Mouse (Mus musculus) forebrain, embryonic 13.5 days (tissue): ENCODE measurements at regions not wholly inside any gene's neighbourhood (a gene's known extent, or its start where the extent isn't known, plus 50 kb on each side); places are given as distances from the start of the nearest gene placed in this dataset.

Source experiments
- ATAC-seq: fragments of 200-750 bp; cut with Nextera tagmentation; 2 replicates; pipeline ENCODE4 v1.8.0; 2017
- H3K27ac ChIP-seq: fragments of 300-500 bp; sonication (generic); 2 replicates; pipeline ENCODE4 v1.5.1; 2015; ENCODE audit warnings: inconsistent platforms, mild to moderate bottlenecking, moderate library complexity
- H3K27me3 ChIP-seq: fragments of 300-500 bp; sonication (generic); 2 replicates; pipeline ENCODE4 v1.6.1; 2015; ENCODE audit warnings: mild to moderate bottlenecking, inconsistent platforms
- H3K36me3 ChIP-seq: fragments of 300-500 bp; sonication (generic); 2 replicates; pipeline ENCODE4 v1.6.1; 2015; ENCODE audit warnings: mild to moderate bottlenecking, inconsistent platforms; ENCODE audit not compliant: poor library complexity, severe bottlenecking
- H3K4me1 ChIP-seq: fragments of 300-500 bp; sonication (generic); 2 replicates; pipeline ENCODE4 v1.6.1; 2015; ENCODE audit warnings: inconsistent platforms
- H3K4me2 ChIP-seq: fragments of 300-500 bp; sonication (generic); 2 replicates; pipeline ENCODE4 v1.6.1; 2015; ENCODE audit warnings: inconsistent platforms, mild to moderate bottlenecking, moderate library complexity
- H3K4me3 ChIP-seq: fragments of 300-500 bp; sonication (generic); 2 replicates; pipeline ENCODE4 v1.5.1; 2015; ENCODE audit warnings: mild to moderate bottlenecking, inconsistent platforms
- H3K9ac ChIP-seq: fragments of 300-500 bp; sonication (generic); 2 replicates; pipeline ENCODE4 v1.6.1; 2015; ENCODE audit warnings: mild to moderate bottlenecking, inconsistent platforms
- H3K9me3 ChIP-seq: fragments of 300-500 bp; sonication (generic); replicated peaks from 2 replicates; pipeline ENCODE4 v1.6.1; 2016; ENCODE audit warnings: inconsistent platforms
- WGBS: fragments of 180-500 bp; shearing (Covaris S2); methylation state at CpG from one replicate; pipeline ENCODE4 v1.1.7; 2015; 5-methylcytosine and 5-hydroxymethylcytosine counted together

- Histone ChIP-seq H3K9ac (no peak overlapping the region), H3K4me1 (no peaks in the 10 kb centered on the region), H3K4me2 (no peak overlapping the region), H3K27me3 (peaks cover 8% of the 10 kb centered on the region; the same call in 1 of the 2 replicates), H3K36me3 (no peaks in the 10 kb centered on the region), H3K27ac (no peak overlapping the region), H3K4me3 (no peak overlapping the region), H3K9me3 (no peaks in the 10 kb centered on the region)
- 48% methylated on average over 7 of the region's 7 CpGs for WGBS
- ATAC-seq, result no peak
Observed at GRCm38 (mm10) chrX:99232331-99232730, 96.4 kb downstream of the Efnb1 start.

GRCm38 (mm10) chrX:99225111-99225752 lies 89.3 kb downstream of the Efnb1 start:
- ATAC-seq, result peak; percentile 72; the same call in 1 of the 2 replicates
- Histone ChIP-seq H3K27ac (no peak overlapping the region), H3K4me1 (peaks cover 21% of the 10 kb centered on the region), H3K4me2 (no peak overlapping the region), H3K27me3 (peaks cover 7% of the 10 kb centered on the region; the same call in 1 of the 2 replicates), H3K9me3 (no peaks in the 10 kb centered on the region), H3K4me3 (no peak overlapping the region), H3K36me3 (no peaks in the 10 kb centered on the region), H3K9ac (no peak overlapping the region)
- WGBS, result 76% methylated on average over 7 of the region's 7 CpGs

- no peak overlapping the region for H3K4me3 ChIP-seq
- no peaks in the 10 kb centered on the region for H3K9me3 ChIP-seq
- H3K4me2 ChIP-seq, result no peak overlapping the region
- ATAC-seq, result no peak
- H3K27me3 ChIP-seq, result peaks cover 2% of the 10 kb centered on the region; the same call in 1 of the 2 replicates
- no peaks in the 10 kb centered on the region for H3K36me3 ChIP-seq
- H3K27ac ChIP-seq, result no peak overlapping the region
- peaks cover 43% of the 10 kb centered on the region for H3K4me1 ChIP-seq
- H3K9ac ChIP-seq, result no peak overlapping the region
- 75% methylated on average over 5 of the region's 5 CpGs for WGBS
Observed at GRCm38 (mm10) chrX:99222017-99222416, 86.1 kb downstream of the Efnb1 start.

GRCm38 (mm10) chrX:99220674-99221455 lies 84.9 kb downstream of the Efnb1 start:
- H3K4me1 ChIP-seq, result peaks cover 52% of the 10 kb centered on the region
- H3K27ac ChIP-seq, result peak overlapping the region; percentile 19; the same call in 1 of the 2 replicates
- peaks cover 2% of the 10 kb centered on the region; the same call in 1 of the 2 replicates for H3K27me3 ChIP-seq
- 31% methylated on average over 8 of the region's 8 CpGs for WGBS
- no peaks in the 10 kb centered on the region for H3K9me3 ChIP-seq
- no peak; the same call in 1 of the 2 replicates for ATAC-seq
- H3K4me2 ChIP-seq, result no peak overlapping the region
- H3K9ac ChIP-seq, result no peak overlapping the region
- H3K4me3 ChIP-seq, result no peak overlapping the region
- H3K36me3 ChIP-seq, result no peaks in the 10 kb centered on the region

GRCm38 (mm10) chrX:99218213-99218612 lies 82.3 kb downstream of the Efnb1 start:
- WGBS, result 32% methylated on average over 7 of the region's 7 CpGs
- no peak for ATAC-seq
- Histone ChIP-seq H3K4me2 (no peak overlapping the region), H3K36me3 (no peaks in the 10 kb centered on the region), H3K9me3 (no peaks in the 10 kb centered on the region), H3K4me1 (peaks cover 69% of the 10 kb centered on the region), H3K27ac (no peak overlapping the region), H3K9ac (no peak overlapping the region), H3K27me3 (no peaks in the 10 kb centered on the region; the same call in 1 of the 2 replicates), H3K4me3 (no peak overlapping the region)

GRCm38 (mm10) chrX:99216633-99217459 lies 80.9 kb downstream of the Efnb1 start:
- Histone ChIP-seq H3K4me2 (peak overlapping the region; percentile 62), H3K4me1 (peaks cover 72% of the 10 kb centered on the region), H3K27ac (peak overlapping the region; percentile 35), H3K9me3 (no peaks in the 10 kb centered on the region), H3K27me3 (no peaks in the 10 kb centered on the region; the same call in 1 of the 2 replicates), H3K9ac (peak overlapping the region; percentile 62), H3K36me3 (no peaks in the 10 kb centered on the region), H3K4me3 (peak overlapping the region; percentile 35)
- peak; percentile 60 for ATAC-seq
- 23% methylated on average over 60 of the region's 60 CpGs for WGBS

GRCm38 (mm10) chrX:99215931-99216330 lies 80.0 kb downstream of the Efnb1 start:
- no peaks in the 10 kb centered on the region for H3K9me3 ChIP-seq
- ATAC-seq, result no peak
- no peak overlapping the region for H3K4me3 ChIP-seq
- no peak overlapping the region for H3K27ac ChIP-seq
- H3K36me3 ChIP-seq, result no peaks in the 10 kb centered on the region
- no peak overlapping the region for H3K9ac ChIP-seq
- 48% methylated on average over 5 of the region's 5 CpGs for WGBS
- peak overlapping the region; percentile 62; the same call in 1 of the 2 replicates for H3K4me2 ChIP-seq
- no peaks in the 10 kb centered on the region; the same call in 1 of the 2 replicates for H3K27me3 ChIP-seq
- peaks cover 67% of the 10 kb centered on the region for H3K4me1 ChIP-seq

- no peak overlapping the region for H3K4me3 ChIP-seq
- H3K9ac ChIP-seq, result no peak overlapping the region
- WGBS, result 49% methylated on average over 7 of the region's 7 CpGs
- peaks cover 59% of the 10 kb centered on the region for H3K4me1 ChIP-seq
- no peaks in the 10 kb centered on the region for H3K36me3 ChIP-seq
- no peaks in the 10 kb centered on the region; the same call in 1 of the 2 replicates for H3K27me3 ChIP-seq
- no peak overlapping the region for H3K4me2 ChIP-seq
- H3K27ac ChIP-seq, result no peak overlapping the region
- no peaks in the 10 kb centered on the region for H3K9me3 ChIP-seq
- ATAC-seq, result no peak
Observed at GRCm38 (mm10) chrX:99215111-99215510, 79.2 kb downstream of the Efnb1 start.

- WGBS, result 40% methylated on average over 6 of the region's 6 CpGs
- Histone ChIP-seq H3K27me3 (no peaks in the 10 kb centered on the region; the same call in 1 of the 2 replicates), H3K36me3 (no peaks in the 10 kb centered on the region), H3K9me3 (no peaks in the 10 kb centered on the region), H3K4me3 (no peak overlapping the region), H3K4me2 (no peak overlapping the region; the same call in 1 of the 2 replicates), H3K4me1 (peaks cover 52% of the 10 kb centered on the region), H3K27ac (peak overlapping the region; percentile 63), H3K9ac (no peak overlapping the region)
- ATAC-seq, result peak; percentile 68
Observed at GRCm38 (mm10) chrX:99213565-99214153, 77.7 kb downstream of the Efnb1 start.

GRCm38 (mm10) chrX:99204077-99204476 lies 68.1 kb downstream of the Efnb1 start:
- H3K9me3 ChIP-seq, result no peaks in the 10 kb centered on the region
- no peak overlapping the region for H3K4me3 ChIP-seq
- H3K4me1 ChIP-seq, result peaks cover 19% of the 10 kb centered on the region
- H3K9ac ChIP-seq, result no peak overlapping the region
- H3K4me2 ChIP-seq, result no peak overlapping the region
- H3K27ac ChIP-seq, result no peak overlapping the region
- no peak for ATAC-seq
- peaks cover 15% of the 10 kb centered on the region; the same call in 1 of the 2 replicates for H3K27me3 ChIP-seq
- WGBS, result 82% methylated on average over 6 of the region's 6 CpGs
- H3K36me3 ChIP-seq, result no peaks in the 10 kb centered on the region

GRCm38 (mm10) chrX:99201081-99201480 lies 65.2 kb downstream of the Efnb1 start:
- Histone ChIP-seq H3K27ac (no peak overlapping the region), H3K36me3 (no peaks in the 10 kb centered on the region), H3K4me3 (no peak overlapping the region), H3K9me3 (no peaks in the 10 kb centered on the region), H3K27me3 (peaks cover 5% of the 10 kb centered on the region; the same call in 1 of the 2 replicates), H3K9ac (no peak overlapping the region), H3K4me2 (no peak overlapping the region), H3K4me1 (peaks cover 43% of the 10 kb centered on the region)
- WGBS, result 76% methylated on average over 7 of the region's 7 CpGs
- ATAC-seq, result no peak
